Mouse (Mus musculus): ENCODE measurements around the gene Tom1l2.

GRCm38 (mm10) chr11:60219609-60220008 is 133.1 kb downstream of the Tom1l2 start:
- TF ChIP-seq CTCF (IDR thresholded peaks at IDR 0.05; ENCODE audit: low read depth) = no peak
- TF ChIP-seq EP300 (IDR thresholded peaks at IDR 0.05; ENCODE audit: low read depth) = no peak
